Mouse (Mus musculus) neural tube, embryonic 14.5 days (tissue): Measurements from ENCODE around the gene Pde10a. TPM values are rescaled to one million over a fixed set of nuclear protein-coding genes. Genes with fewer than 3 reads are reported as not detected.

Experiments
- ATAC-seq: fragments of 200-750 bp; cut with Nextera tagmentation; 2 replicates; pipeline ENCODE4 v1.8.0; 2017; ENCODE audit warnings: low read depth, mild to moderate bottlenecking, moderate TSS enrichment, moderate library complexity
- H3K27ac ChIP-seq: fragments of 300-500 bp; sonication (generic); 2 replicates; pipeline ENCODE4 v1.5.1; 2014; ENCODE audit warnings: low read depth, mild to moderate bottlenecking, control low read depth, low read length, moderate library complexity, mixed read lengths
- H3K27me3 ChIP-seq: fragments of 300-500 bp; sonication (generic); 2 replicates; pipeline ENCODE4 v1.6.1; 2014; ENCODE audit warnings: low read length; ENCODE audit not compliant: control insufficient read depth, insufficient read depth
- H3K36me3 ChIP-seq: fragments of 300-500 bp; sonication (generic); 2 replicates; pipeline ENCODE4 v1.6.1; 2014; ENCODE audit warnings: low read length, mixed read lengths; ENCODE audit not compliant: control insufficient read depth, insufficient read depth
- H3K4me1 ChIP-seq: fragments of 300-500 bp; sonication (generic); 2 replicates; pipeline ENCODE4 v1.6.1; 2014; ENCODE audit warnings: low read length; ENCODE audit not compliant: control insufficient read depth, insufficient read depth
- H3K4me2 ChIP-seq: fragments of 300-500 bp; sonication (generic); 2 replicates; pipeline ENCODE4 v1.6.1; 2014; ENCODE audit warnings: mild to moderate bottlenecking, low read depth, low read length, control low read depth
- H3K4me3 ChIP-seq: fragments of 300-500 bp; sonication (generic); 2 replicates; pipeline ENCODE4 v1.5.1; 2014; ENCODE audit warnings: low read depth, low read length, control low read depth, mixed read lengths
- H3K9ac ChIP-seq: fragments of 300-500 bp; sonication (generic); replicated peaks from 2 replicates; pipeline ENCODE4 v1.6.1; 2014; ENCODE audit warnings: low read depth, mild to moderate bottlenecking, control low read depth, low read length, mixed read lengths
- H3K9me3 ChIP-seq: fragments of 300-500 bp; sonication (generic); 2 replicates; pipeline ENCODE4 v1.6.1; 2016; ENCODE audit warnings: low read length; ENCODE audit not compliant: control insufficient read depth
- WGBS: fragments of 180-500 bp; shearing (Covaris S2); extraction: QIAGEN DNeasy Blood & Tissue Kit; methylation state at CpG from one replicate; pipeline ENCODE4 v1.1.7; 2014; 5-methylcytosine and 5-hydroxymethylcytosine counted together
- polyA plus RNA-seq: library from polyadenylated mRNA; unstranded; fragments of >200 nt; fragmentation: Nextera tagmentation; extraction: Ambion mirVana; gene quantifications from 2 replicates; pipeline ENCODE4 v1.2.1, GENCODE M21; 2014

Gene Pde10a
- polyA plus RNA-seq, 1 experiment from 2014 or later: 16.2 TPM

DNA sequence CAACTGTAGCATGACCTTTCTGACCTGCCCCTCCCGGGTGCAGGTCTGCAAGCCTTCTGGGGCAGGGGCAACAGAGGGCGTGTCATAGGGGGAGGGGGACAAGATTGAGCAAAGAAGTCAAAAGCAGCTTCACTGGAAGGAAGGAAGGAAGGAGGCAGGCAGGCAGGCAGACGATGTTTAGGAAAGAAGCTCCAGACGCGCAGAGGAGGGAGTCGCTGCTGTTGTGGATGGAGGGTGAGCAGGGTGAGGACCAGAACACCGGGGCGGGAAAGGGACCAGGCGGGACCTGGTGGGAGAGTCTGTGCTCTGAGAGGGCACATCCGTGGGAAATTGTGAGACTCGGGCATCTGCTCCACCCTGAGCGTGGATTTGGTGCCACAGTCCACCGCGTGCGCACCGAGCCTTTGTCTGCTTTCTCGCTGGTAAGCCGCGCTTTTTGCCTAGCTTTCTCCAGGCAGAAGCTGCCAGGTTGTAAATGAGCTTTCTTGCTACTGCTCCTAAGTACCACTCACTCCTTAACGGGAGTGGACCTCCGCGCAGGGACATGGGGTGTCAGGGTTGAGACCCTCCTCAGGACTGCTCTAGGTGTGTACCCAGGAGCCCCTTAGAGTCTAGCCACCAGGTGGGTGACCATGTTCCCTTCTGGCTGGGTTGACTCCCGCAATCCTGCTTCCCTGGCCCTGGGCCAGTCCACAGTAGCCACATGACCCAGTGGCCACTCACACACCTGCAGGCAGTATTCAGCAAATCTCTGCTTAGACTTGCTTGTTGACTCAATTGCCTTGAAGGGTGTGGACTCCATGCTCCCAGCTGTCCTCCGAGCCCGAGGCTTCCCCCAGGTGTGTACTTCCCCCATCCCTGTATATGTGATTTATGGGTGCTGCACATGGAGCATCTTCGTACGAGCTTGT lies 278.0 kb downstream of the Pde10a start:
- ATAC-seq: no peak
- H3K4me1 ChIP-seq: peaks cover 20% of the 10 kb centered on the region; the same call in 1 of the 2 replicates

DNA sequence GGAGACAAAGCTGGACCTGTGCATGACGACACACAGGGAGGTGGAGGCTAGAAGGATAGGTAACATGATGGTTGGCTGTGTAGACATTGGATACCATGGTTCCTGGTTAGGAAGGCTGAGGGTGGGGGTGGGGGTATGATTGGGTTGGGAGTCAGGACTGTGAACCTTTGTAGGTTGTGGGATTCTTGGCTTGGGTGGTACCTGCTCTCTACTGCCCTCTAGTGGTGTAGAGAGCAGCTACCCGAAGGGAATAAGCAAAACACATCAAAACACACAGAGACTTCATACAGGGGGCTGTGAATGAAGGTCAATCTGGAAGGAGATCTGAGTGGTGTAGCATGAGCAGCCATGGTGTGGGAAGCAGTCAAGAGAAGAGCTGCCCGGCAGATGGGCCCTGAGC lies 282.2 kb downstream of the Pde10a start:
- no peak overlapping the region for H3K9ac ChIP-seq

More for the DNA sequence above, 278.0 kb downstream of the Pde10a start:
- Histone ChIP-seq H3K27ac (peak overlapping the region; percentile 90), H3K27me3 (peaks cover 13% of the 10 kb centered on the region), H3K4me3 (peak overlapping the region; percentile 88), H3K9me3 (no peaks in the 10 kb centered on the region), H3K9ac (peak overlapping the region; percentile 89), H3K4me2 (peak overlapping the region; percentile 92), H3K36me3 (no peaks in the 10 kb centered on the region)
- 6% methylated on average over 27 of the region's 27 CpGs for WGBS

GRCm38 (mm10) chr17:8809771-8810170 lies 284.6 kb downstream of the Pde10a start:
- Histone ChIP-seq H3K9me3 (no peaks in the 10 kb centered on the region), H3K4me1 (peaks cover 2% of the 10 kb centered on the region; the same call in 1 of the 2 replicates), H3K4me2 (no peak overlapping the region), H3K27me3 (no peaks in the 10 kb centered on the region), H3K9ac (no peak overlapping the region), H3K27ac (no peak overlapping the region), H3K4me3 (no peak overlapping the region), H3K36me3 (no peaks in the 10 kb centered on the region)
- WGBS: 72% methylated on average over 6 of the region's 6 CpGs
- ATAC-seq: no peak

More for the DNA sequence above, 282.2 kb downstream of the Pde10a start:
- Histone ChIP-seq H3K9me3 (no peaks in the 10 kb centered on the region), H3K27me3 (no peaks in the 10 kb centered on the region), H3K27ac (no peak overlapping the region), H3K4me2 (no peak overlapping the region), H3K36me3 (no peaks in the 10 kb centered on the region), H3K4me1 (peaks cover 14% of the 10 kb centered on the region; the same call in 1 of the 2 replicates), H3K4me3 (no peak overlapping the region)
- WGBS: 51% methylated on average over 3 of the region's 3 CpGs
- ATAC-seq: no peak

DNA sequence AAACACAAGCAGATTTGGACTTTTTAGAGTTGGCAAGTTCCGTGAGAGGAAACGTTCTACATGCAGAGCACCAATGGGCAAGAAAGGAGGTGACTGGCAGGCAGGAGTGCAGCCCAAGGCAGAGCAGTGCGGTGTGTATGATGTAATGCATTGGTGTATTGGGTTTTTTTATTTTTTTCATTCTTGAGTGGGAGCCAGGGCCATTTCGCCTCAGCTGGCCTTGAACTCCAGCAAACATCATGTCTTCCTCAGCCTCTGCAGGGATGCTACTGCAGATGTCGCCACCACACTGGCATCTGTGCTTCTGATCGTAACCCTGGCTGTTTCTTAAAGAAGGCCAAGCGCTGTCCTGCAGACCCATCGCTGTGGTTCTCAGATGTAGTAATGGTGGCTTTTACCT lies 285.0 kb downstream of the Pde10a start:
- no peak for ATAC-seq
- H3K9me3 ChIP-seq: no peaks in the 10 kb centered on the region
- no peak overlapping the region for H3K4me3 ChIP-seq
- no peaks in the 10 kb centered on the region for H3K36me3 ChIP-seq
- no peak overlapping the region for H3K9ac ChIP-seq
- no peaks in the 10 kb centered on the region; the same call in 1 of the 2 replicates for H3K4me1 ChIP-seq
- 86% methylated on average over 8 of the region's 8 CpGs for WGBS
- H3K27me3 ChIP-seq: no peaks in the 10 kb centered on the region
- no peak overlapping the region for H3K4me2 ChIP-seq
- no peak overlapping the region for H3K27ac ChIP-seq

DNA sequence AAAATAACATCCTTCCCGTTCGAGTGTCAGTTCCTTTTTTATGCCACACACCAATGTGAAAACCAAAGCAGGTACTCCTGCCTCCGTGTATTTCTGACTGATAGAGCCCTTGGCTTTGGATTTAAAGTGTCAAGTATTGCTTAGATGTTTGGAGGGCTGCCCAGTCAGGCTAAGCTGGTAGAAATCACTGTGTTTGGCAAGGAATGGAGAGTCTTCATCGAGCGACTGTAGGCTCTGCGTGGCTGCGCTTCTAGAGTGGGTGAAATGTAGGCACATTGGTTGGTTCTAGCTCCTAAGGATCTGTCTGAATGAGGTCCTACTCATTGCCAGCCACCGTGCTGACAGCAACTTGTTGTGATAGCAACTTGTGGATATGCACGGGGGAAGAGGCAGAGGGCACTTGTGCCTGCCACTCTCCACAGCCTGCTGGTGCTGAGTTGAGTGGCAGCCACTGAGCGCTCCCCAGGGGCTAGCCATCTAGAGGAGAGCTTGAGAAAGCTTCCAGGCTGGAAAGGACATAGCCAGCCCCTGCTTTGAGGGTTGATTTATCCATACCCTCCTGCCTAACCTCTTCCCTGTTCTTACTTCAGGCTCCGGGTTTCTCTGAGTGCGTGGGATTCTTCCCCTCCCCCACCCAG lies 287.2 kb downstream of the Pde10a start:
- H3K27ac ChIP-seq: no peak overlapping the region
- H3K27me3 ChIP-seq: no peaks in the 10 kb centered on the region
- no peak for ATAC-seq
- no peaks in the 10 kb centered on the region; the same call in 1 of the 2 replicates for H3K4me1 ChIP-seq
- H3K9ac ChIP-seq: no peak overlapping the region
- H3K4me3 ChIP-seq: no peak overlapping the region
- H3K36me3 ChIP-seq: no peaks in the 10 kb centered on the region
- no peaks in the 10 kb centered on the region for H3K9me3 ChIP-seq
- 57% methylated on average over 12 of the region's 12 CpGs for WGBS
- no peak overlapping the region for H3K4me2 ChIP-seq

DNA sequence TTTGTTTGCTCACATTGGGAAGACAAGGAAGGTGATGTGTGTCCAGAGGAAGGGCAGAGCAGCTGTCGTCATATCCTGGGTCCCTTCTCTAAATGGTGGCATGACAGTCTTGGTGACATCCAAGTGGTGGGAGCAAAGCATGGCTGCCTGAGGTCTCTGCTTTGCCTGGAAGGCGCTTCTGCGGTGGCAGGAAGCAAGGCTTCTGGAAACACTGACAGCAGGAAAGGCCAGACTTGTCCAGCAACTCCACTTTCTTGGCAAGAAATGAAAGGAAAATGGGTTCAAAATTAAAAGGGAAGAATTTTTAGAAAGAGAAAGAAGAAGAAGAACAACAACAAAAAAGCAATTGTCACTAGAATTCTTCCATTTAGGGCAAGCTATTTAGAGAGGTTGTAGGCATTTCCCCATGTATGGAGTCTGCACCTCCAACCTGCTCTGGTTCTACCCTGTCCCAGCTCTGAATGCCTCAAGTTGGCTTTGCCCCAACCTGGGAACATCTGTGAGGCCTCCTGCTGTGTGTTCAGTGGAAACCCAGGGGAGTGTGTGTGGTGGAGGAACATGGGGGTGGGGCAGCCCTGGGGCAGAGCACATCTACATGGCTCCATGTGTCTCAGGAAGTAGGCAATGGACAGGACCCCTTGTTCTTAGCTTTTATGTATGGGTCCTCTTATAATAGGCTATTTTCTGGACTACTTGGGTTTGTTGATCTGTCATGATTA lies 288.8 kb downstream of the Pde10a start:
- Histone ChIP-seq H3K9me3 (no peaks in the 10 kb centered on the region), H3K27ac (no peak overlapping the region), H3K4me3 (no peak overlapping the region), H3K36me3 (no peaks in the 10 kb centered on the region), H3K4me1 (no peaks in the 10 kb centered on the region; the same call in 1 of the 2 replicates), H3K4me2 (no peak overlapping the region), H3K27me3 (no peaks in the 10 kb centered on the region), H3K9ac (no peak overlapping the region)
- 78% methylated on average over 3 of the region's 3 CpGs for WGBS
- no peak for ATAC-seq

DNA sequence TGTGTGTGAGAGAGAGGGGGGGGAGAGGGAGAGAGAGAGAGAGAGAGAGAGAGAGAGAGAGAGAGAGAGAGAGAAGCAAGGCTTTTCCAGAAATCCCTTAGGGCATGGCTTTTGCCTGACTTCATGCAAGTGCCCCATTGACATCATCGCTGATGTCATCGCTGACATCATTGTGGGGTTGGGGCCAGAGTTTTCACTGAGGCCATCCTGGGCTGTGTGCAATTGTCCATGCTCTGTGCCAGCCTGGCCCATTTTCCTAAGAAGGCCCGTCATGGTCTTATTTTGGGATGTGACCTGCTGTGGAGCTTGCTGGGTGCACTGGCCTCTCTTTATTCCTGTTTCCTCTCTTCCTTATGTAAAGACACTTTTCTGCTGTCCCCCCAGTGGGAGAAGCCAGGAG lies 290.2 kb downstream of the Pde10a start:
- Histone ChIP-seq H3K4me2 (no peak overlapping the region), H3K27me3 (no peaks in the 10 kb centered on the region), H3K9me3 (no peaks in the 10 kb centered on the region), H3K27ac (no peak overlapping the region), H3K9ac (no peak overlapping the region), H3K36me3 (no peaks in the 10 kb centered on the region), H3K4me3 (no peak overlapping the region), H3K4me1 (no peaks in the 10 kb centered on the region; the same call in 1 of the 2 replicates)
- no peak for ATAC-seq
- 84% methylated on average over 3 of the region's 3 CpGs for WGBS

- Histone ChIP-seq H3K4me2 (no peak overlapping the region), H3K27me3 (no peaks in the 10 kb centered on the region), H3K4me1 (no peaks in the 10 kb centered on the region; the same call in 1 of the 2 replicates), H3K27ac (no peak overlapping the region), H3K4me3 (no peak overlapping the region), H3K36me3 (no peaks in the 10 kb centered on the region), H3K9ac (no peak overlapping the region), H3K9me3 (no peaks in the 10 kb centered on the region)
- WGBS: 84% methylated on average over 5 of the region's 5 CpGs
- ATAC-seq: no peak
Observed at GRCm38 (mm10) chr17:8815864-8816263, 290.7 kb downstream of the Pde10a start.
